Mouse (Mus musculus) kidney, postnatal 14 days (tissue): ENCODE results near the gene Cyp3a41a.
"Not testable (repeated sequence)": the region's sequence is repeated elsewhere in the genome, so short reads cannot be mapped to it uniquely, and the experiment has no call there.

ENCODE experiments used
- DNase-seq: peaks from one replicate; pipeline ENCODE4 v3.0.0; 2022; ENCODE audit warnings: mixed read lengths

Cyp3a41a gene

GRCm38 (mm10) chr5:145720036-145720435 is at the start of gene Cyp3a41a:
Gene Cyp3a41a, minus strand, starts transcription at chr5:145720136.
- not testable (repeated sequence) for DNase-seq

DNA sequence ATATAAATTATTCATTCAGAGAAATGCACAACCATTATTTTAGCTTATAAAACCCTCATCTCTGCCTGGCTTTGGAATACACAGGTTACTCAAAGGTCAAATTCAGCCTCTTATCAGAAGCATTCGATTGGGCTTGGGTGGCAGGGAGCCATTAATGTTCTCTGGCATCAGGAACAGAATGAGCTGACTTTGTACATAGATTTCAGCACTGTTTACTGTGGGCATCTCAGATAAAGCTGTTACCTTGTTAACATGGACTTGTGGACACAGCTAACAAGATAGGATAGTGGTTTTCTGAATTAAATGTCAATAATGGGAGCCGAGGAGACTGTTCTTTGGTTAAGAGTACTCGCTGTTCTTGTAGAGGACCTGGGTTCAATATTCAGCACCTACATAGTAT is 17.6 kb upstream of the Cyp3a41a start:
- not testable (repeated sequence) for DNase-seq

- not testable (repeated sequence) for DNase-seq
Measured at GRCm38 (mm10) chr5:145714296-145714695, 5.6 kb downstream of the Cyp3a41a start.

DNA sequence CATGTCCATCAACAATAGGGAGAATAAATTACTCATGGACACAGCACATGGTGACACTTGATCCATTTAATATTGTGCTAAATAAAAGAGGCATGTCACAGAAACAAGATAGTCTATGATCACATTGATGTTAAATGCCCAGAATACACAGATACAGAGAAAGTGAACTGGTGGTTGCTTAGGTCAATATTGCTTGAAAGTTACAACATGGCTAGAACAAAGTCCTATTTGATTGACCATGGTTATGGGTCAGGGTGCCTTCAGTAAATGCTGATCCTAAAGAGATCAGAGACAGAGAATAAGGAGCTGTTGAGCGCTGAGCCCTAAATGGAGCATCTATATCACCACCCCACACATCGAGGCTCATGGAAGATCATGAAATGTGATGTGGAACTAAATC is 12.6 kb downstream of the Cyp3a41a start:
- not testable (repeated sequence) for DNase-seq

DNA sequence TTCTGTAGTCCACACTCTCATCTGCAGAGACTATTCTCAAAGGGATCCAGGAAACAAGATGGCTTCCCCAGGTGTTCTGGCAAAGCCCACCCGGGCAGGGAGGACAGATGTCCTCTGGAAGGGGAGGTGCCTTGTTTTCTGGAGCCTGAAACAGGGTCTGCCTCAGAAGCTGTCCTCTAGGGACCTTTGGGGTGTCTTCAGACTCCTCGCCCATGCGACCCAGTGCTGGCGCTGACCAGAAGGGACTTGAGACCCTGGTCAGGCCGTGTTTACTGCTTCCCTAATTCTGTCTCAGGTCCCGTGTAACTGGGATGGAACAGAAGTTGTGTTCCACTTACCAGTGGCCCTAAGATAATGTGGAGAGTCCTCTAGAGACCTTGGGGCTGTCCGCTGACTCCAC is 57.9 kb downstream of the Cyp3a41a start:
- no peak for DNase-seq

DNA sequence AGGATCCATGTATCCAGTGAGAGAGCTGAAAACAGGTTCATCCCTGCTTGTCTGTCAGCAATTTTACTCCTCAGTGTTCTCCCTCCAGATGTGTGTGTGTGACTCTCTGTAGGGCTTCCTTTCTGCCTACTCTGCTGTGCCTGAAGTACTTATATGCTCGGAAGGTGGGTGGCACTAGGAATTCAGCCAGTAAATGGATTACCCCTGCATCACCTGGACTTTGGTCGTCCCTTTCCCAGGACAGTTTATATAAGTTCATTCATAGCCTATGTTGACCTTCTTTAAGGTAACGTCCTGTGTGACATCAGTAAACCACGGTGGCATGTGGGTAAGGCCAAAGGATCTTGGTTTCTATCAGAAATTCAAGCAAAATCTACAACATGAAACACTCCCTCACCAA is 72.2 kb downstream of the Cyp3a41a start:
- DNase-seq, result no peak
